Mouse (Mus musculus) embryo, embryonic 10.5 days (tissue): Measurements from ENCODE around the gene Klhl23.
A peak's percentile ranks its signal among the peaks of the same experiment; 100 is the strongest.

Source experiments
- DNase-seq: peaks from one replicate; pipeline ENCODE4 v3.0.0-alpha.2; 2015; ENCODE audit warnings: low spot score

Klhl23 gene

DNA sequence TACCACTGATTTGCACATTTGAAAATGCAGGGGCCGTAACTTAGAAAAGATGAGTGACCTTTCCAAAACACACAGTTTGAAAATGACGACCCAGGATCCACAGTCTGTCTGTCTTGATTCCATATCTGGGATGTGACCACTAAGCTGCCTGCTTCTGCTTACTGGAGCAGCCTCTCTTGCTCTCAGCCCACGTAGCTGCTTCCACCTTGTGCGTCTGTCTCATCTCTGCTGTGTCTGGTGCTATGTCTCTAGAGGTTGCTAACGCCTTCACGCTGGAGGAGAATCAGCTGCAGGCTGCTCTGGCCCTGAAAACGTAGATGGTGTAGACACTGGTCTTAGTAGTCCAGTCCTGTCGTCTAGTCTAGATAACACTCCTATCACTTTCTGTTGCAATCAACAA, 8.4 kb downstream of the Klhl23 start:
- DNase-seq: no peak

GRCm38 (mm10) chr2:69837244-69837967, 15.7 kb downstream of the Klhl23 start:
- no peak for DNase-seq

DNA sequence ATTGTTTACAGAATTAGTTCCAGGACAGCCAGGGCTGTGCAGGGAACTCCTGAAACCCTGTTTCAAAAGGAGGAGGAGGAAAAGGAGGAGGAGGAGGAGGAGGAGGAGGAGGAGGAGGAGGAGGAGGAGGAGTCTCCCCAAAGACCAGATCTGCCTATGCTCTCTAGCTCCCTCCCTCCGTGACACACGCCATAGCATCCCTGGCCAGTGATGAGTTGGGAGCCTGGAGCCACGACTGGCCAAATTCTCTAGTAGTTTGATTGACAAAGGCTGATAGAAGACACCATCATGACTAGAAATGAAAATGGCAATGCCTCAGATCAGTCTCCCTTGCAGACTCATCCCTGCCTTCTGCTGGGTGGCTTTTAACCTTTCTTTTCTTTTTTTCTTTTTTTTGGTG, 16.3 kb downstream of the Klhl23 start:
- no peak for DNase-seq

DNA sequence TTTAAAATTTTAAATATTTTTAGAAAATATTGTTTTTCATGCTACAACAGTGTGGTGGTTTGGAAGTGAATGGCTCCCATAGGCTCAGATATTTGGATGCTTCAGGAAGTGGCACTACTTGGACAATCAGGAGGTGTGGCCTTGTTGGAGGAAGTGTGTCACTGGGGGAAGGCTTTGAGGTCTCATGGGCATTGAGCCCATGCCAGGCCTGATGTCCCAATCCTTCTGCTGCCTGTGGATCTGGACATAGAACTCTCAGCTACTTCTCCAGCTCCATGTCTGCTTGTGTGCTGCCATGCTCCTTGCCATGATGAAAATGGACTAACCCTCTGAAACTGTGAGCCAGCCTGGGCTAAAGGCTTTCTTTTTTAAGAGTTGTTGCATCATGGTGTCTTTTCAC, 17.0 kb downstream of the Klhl23 start:
- DNase-seq: no peak

GRCm38 (mm10) chr2:69840261-69840660, 18.5 kb downstream of the Klhl23 start:
- no peak for DNase-seq

GRCm38 (mm10) chr2:69849215-69849614, 27.5 kb downstream of the Klhl23 start:
- DNase-seq: peak; percentile 20

GRCm38 (mm10) chr2:69851427-69852058, 29.8 kb downstream of the Klhl23 start:
- no peak for DNase-seq

GRCm38 (mm10) chr2:69856392-69856791, 34.6 kb downstream of the Klhl23 start:
- no peak for DNase-seq

DNA sequence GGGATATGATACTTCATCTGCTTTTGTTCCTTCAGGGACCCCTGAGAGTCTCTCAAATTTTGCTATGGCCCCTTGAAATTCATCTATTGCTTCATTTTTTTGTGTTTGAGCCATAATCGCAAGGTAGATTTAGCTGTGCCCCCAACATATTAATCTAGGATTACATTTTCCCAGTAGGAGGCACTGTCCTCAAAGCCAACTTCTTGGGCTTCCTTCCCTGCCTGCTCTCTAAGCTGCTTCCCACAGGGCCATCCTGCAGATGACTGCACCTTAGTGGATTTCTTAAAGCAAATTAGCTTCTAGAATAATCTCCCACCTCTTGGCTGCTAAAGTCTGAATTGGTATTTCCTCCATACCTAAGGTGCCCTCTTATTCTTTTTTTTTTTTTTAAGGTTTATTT, 36.1 kb downstream of the Klhl23 start:
- DNase-seq: peak; percentile 31

DNA sequence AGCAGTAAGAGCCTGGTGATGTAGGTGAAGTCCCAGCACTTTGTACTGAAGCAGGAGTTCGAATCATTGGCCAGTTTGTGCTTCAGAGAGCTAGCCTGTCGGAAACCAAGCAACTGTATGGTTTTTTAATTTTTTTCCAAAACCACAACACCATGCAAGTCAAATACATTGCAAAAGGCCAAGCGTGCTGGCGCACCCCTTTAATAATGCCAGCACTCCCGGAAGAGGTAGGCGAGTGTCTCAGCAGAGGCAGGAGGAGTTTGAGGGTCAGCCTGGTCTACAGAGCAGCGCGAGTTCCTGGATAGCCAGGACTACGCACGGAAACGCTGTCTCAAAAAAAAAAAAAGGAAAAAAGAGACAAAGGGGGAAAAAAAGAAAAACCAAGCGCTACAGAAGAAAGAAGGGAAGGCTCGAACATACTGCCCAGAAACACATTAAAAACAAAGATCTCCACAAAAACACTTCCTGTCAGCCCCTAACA, 39.3 kb downstream of the Klhl23 start:
- DNase-seq: peak; percentile 33

- peak; percentile 93 for DNase-seq
These were observed 39.8 kb downstream of the Klhl23 start, which contains the start of gene Ssb for GRCm38 (mm10) chr2:69861485-69862091. TSS of gene Ssb (plus strand) at chr2:69861562.

DNA sequence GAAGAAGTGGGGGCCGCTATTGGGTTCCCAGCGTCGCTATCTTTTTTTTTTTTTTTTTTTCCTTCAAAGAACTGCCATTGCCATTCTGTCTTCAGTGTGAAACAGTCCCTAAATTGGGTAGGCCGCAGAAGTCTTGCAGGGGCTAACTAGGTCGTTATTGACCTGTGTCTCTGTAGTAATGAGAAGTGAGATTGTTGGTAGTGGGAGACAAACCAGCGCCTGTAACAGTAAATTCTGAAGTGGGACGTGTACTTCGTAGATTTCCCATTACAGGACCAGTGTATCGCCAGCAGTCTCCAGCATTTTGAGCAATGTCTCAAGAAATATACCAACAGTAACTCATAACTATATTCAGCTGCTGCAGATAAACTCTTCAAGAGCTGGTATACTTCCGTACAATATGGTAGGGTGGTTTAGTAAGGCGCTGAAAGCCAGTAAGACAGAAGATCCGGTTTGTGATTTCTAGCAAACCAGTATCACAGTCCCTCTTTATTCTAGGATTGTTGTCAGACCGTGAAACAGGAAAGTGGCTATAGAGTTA, 40.4 kb downstream of the Klhl23 start:
- DNase-seq: peak; percentile 45

DNA sequence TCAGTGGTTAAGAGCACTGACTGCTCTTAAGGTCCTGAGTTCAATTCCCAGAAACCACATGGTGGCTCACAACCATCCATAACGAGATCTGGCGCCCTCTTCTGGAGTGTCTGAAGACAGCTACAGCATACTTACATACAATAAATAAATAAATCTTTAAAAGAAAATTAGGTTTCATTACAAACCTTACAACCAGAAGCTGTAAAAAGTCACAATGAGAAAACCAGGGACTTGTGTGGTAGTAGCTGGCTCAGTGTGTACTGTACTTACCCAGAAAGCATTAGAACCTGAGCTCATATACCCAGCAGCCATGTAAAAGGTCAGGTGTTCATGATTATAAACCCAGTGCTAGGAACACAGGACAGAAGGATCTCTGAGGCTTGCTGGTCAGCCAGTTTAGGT, 62.2 kb downstream of the Klhl23 start:
- no peak for DNase-seq

DNA sequence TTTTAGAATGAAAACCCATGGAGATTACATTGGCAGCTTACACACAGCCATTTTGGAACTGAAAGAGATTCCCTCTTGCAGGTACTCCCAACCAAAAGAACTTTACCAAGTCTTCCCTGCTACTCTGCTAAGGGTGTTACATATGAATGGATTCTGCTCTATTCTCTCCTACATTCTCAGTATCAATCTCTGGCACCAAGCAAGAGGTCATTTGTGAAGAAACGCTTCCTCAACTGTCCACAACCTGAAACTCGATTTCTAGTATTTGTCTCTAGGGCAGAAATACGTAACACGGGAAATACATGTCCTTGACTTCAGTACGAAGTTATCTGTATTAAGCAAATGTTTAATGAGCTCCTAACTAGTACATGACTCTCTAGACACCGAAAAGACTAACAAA, 62.8 kb downstream of the Klhl23 start:
- no peak for DNase-seq

DNA sequence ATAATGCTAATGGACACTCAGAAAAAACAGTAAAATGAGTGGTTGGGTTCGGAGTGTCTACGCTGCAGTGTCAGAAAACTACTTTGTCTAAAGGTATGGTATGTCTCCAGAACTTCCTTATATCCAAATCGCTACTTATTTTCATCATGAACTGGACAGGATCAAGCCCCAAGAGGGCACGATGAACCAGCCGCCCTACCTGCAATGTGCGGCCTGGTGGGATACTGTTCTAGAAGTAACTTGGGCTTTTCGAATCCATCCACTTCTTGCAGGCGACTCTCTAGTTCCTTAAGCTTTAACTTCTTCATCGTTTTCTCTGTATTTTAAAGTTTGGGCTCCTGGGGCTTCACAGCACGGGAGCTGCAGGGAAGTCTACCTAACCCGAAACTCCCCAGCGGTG, 63.3 kb downstream of the Klhl23 start:
- DNase-seq: no peak

DNA sequence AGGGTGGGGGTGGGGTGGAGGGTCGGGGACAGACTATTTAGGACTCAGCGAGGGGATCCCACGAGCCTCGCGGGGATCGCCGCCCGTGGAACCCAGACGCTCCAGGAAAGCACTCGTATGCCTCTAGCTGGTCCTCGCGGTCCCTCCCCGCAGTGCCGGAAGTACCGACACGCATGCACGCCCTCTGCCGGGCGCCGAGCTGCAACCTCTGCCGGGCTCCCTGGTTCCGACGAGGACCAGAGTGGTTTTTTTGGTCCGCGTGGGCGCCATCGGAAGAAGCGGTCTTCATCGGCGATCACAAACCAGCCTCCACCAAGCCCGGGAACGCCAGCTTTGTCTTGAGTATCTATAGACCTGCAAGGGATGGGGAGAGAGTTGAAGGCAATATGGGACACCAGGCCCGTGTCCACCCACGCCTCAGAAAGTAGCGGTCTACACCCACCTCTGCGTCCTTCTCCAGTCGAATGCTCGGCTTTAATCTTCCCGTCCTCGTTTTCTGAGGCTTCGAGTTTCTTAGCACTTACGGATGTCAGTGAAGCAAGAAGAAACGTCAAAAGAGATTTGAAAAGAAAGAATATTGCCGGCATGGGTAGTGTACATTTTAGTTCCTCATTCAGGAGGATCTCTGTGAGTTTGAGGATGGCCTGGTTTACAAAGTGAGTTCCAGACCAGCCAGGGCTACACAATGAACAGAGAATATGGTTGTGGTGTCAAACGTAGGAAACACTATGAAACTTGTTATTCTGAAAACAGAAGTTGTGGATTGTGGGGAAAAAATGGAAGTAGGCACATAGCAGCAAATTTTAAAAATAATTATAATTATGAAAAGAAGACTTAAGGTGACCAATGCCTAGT, 63.9 kb downstream of the Klhl23 start, which contains the start of gene Mettl5:
TSS of gene Mettl5 (minus strand) at position 165 of the 855 bp plus-strand sequence.
- peak; percentile 88 for DNase-seq
